Mouse (Mus musculus) heart, adult 10 weeks (tissue): ENCODE results near the gene B3gnt4. TPM values are rescaled to one million over a fixed set of nuclear protein-coding genes. Genes with fewer than 3 reads are reported as not detected.

Source experiments
- polyA plus RNA-seq: library from polyadenylated mRNA; stranded (reverse); fragments of 350-450 nt; fragmentation: Illumina TruSeq; extraction: RNeasy Lipid Tissue Mini Kit (QIAGEN cat#74804); gene quantifications from one replicate; pipeline ENCODE4 v1.2.3, GENCODE M21; 2014; ENCODE audit warnings: low read depth, low replicate concordance

Gene B3gnt4
- polyA plus RNA-seq = not detected

GRCm38 (mm10) chr5:123510160-123510559 lies at the start of gene B3gnt4:
TSS of gene B3gnt4 (plus strand) at chr5:123510460.

GRCm38 (mm10) chr5:123489112-123489785 lies 21.0 kb upstream of the B3gnt4 start, which contains the start of the genes Lrrc43 and Il31:
TSS of gene Lrrc43 (plus strand) at chr5:123489305.
TSS of gene Il31 (minus strand) at chr5:123489489.

GRCm38 (mm10) chr5:123523692-123524392 lies 13.6 kb downstream of the B3gnt4 start, which contains the start of gene Diablo:
TSS of gene Diablo (minus strand) at chr5:123524176.

DNA sequence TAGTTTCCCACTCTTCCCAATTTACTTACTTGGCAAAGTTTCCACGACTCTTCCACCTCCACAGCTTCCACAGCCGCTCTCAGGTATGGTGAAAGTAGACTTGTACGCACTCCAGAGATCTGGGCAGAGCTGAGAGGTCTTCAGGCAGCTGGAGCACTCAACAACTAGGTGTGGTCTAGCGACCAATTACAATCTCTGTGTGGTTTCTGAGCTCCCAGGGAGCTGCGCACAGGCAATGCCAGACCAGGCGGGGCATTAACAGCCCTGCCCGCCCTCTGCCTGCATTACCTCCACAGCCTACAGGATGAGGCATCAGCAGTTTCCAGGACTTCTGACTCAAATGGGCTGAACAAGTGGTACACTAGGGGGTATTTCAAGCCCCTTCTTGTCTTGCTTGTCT lies 15.0 kb downstream of the B3gnt4 start, which contains the start of gene Gm49027:
Gm49027 (minus strand) TSS at position 208 of the 400 bp plus-strand sequence.

Other genes starting within 250 kb of the B3gnt4 start
- 9.8 TPM for gene Bcl7a, start 166.6 kb upstream of the B3gnt4 start, polyA plus RNA-seq
- 27.8 TPM for gene Mlxip, start 115.7 kb upstream of the B3gnt4 start, polyA plus RNA-seq
- not detected for gene Lrrc43, start 21.2 kb upstream of the B3gnt4 start, polyA plus RNA-seq
- not detected for gene Il31, start 21.0 kb upstream of the B3gnt4 start, polyA plus RNA-seq
- 101 TPM for gene Diablo, start 13.7 kb downstream of the B3gnt4 start, polyA plus RNA-seq
- not detected for gene Gm49027, start 15.0 kb downstream of the B3gnt4 start, polyA plus RNA-seq
- gene Vps33a, start 62.6 kb downstream of the B3gnt4 start, polyA plus RNA-seq = 24.9 TPM
- 192 TPM for gene Clip1, start 174.2 kb downstream of the B3gnt4 start, polyA plus RNA-seq
- gene Zcchc8, start 210.6 kb downstream of the B3gnt4 start, polyA plus RNA-seq = 28.3 TPM
- 76.0 TPM for gene Rsrc2, start 239.0 kb downstream of the B3gnt4 start, polyA plus RNA-seq
- gene Kntc1, start 239.3 kb downstream of the B3gnt4 start, polyA plus RNA-seq = not detected